Mouse (Mus musculus) intestine, embryonic 16.5 days (tissue): ENCODE data around the gene Pdlim3. TPM values are rescaled to one million over a fixed set of nuclear protein-coding genes. Genes with fewer than 3 reads are reported as not detected.

ENCODE experiments used
- ATAC-seq: fragments of 200-750 bp; cut with Nextera tagmentation; 2 replicates; pipeline ENCODE4 v1.8.0; 2017; ENCODE audit warnings: moderate TSS enrichment, moderate library complexity
- H3K27ac ChIP-seq: fragments of 300-500 bp; sonication (generic); 2 replicates; pipeline ENCODE4 v1.5.1; 2014; ENCODE audit warnings: mild to moderate bottlenecking, low read length
- H3K27me3 ChIP-seq: fragments of 300-500 bp; sonication (generic); replicated peaks from 2 replicates; pipeline ENCODE4 v1.6.1; 2014; ENCODE audit warnings: low read length, control low read depth, mixed read lengths; ENCODE audit not compliant: control insufficient read depth, insufficient read depth
- H3K36me3 ChIP-seq: fragments of 300-500 bp; sonication (generic); 2 replicates; pipeline ENCODE4 v1.6.1; 2014; ENCODE audit warnings: low read length, control low read depth; ENCODE audit not compliant: control insufficient read depth, insufficient read depth
- H3K4me1 ChIP-seq: fragments of 300-500 bp; sonication (generic); 2 replicates; pipeline ENCODE4 v1.6.1; 2014; ENCODE audit warnings: low read length, control low read depth, mixed read lengths; ENCODE audit not compliant: control insufficient read depth, insufficient read depth
- H3K4me2 ChIP-seq: fragments of 300-500 bp; sonication (generic); 2 replicates; pipeline ENCODE4 v1.6.1; 2014; ENCODE audit warnings: low read depth, low read length, control low read depth
- H3K4me3 ChIP-seq: fragments of 300-500 bp; sonication (generic); 2 replicates; pipeline ENCODE4 v1.5.1; 2014; ENCODE audit warnings: mild to moderate bottlenecking, low read length
- H3K9ac ChIP-seq: fragments of 300-500 bp; sonication (generic); 2 replicates; pipeline ENCODE4 v1.6.1; 2014; ENCODE audit warnings: low read depth, low read length
- H3K9me3 ChIP-seq: fragments of 300-500 bp; sonication (generic); 2 replicates; pipeline ENCODE4 v1.6.1; 2016; ENCODE audit warnings: low read length, control low read depth; ENCODE audit not compliant: control insufficient read depth
- WGBS: fragments of 180-500 bp; shearing (Covaris S2); extraction: QIAGEN DNeasy Blood & Tissue Kit; methylation state at CpG from one replicate; pipeline ENCODE4 v1.1.7; 2014; 5-methylcytosine and 5-hydroxymethylcytosine counted together
- polyA plus RNA-seq: library from polyadenylated mRNA; unstranded; fragments of >200 nt; fragmentation: Nextera tagmentation; extraction: Ambion mirVana; gene quantifications from 2 replicates; pipeline ENCODE4 v1.2.1, GENCODE M21; 2015

The Pdlim3 gene
- polyA plus RNA-seq, 1 experiment from 2014 or later, result 97.7 TPM

DNA sequence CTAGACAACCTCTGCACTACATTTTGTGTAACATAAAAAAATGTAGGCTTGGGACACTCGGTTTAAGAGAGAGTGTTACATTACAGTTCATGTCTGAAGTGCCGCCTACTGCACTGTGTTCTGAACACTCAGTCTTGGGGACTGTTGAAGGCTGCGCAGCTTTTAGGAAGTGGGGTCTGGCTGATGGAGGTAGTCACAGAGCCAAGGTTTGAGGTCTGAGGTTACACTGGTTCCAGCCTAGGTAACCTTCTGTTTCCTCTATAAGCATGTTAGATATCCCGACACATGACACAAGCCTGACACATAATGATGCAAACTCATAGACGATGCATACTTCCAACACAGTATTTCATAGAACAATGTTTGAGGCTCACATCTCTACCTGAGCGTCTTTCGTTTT lies 4.5 kb downstream of the Pdlim3 start:
- Histone ChIP-seq H3K27me3 (peaks cover 3% of the 10 kb centered on the region; the same call in 1 of the 2 replicates), H3K36me3 (no peaks in the 10 kb centered on the region), H3K9ac (no peak overlapping the region), H3K27ac (no peak overlapping the region), H3K4me3 (no peak overlapping the region), H3K4me2 (no peak overlapping the region), H3K4me1 (peaks cover 10% of the 10 kb centered on the region), H3K9me3 (no peaks in the 10 kb centered on the region)
- ATAC-seq, result no peak
- WGBS, result 95% methylated on average over 7 of the region's 7 CpGs

DNA sequence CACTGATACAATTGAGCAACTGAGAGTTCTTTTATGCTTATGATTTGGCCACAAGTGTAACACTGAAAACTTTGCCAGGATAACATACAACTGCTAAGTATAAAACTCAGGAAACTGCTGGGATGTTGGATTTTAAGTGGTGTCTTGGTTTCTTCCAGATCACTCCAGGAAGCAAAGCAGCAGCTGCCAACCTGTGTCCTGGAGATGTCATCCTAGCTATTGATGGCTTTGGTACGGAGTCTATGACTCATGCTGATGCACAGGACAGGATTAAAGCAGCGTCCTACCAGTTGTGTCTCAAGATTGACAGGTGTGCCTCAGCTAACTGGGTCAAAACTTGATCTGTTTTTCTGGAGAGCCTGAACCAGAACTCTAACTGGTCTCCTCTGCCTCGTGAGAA lies 11.3 kb downstream of the Pdlim3 start:
- ATAC-seq, result no peak

GRCm38 (mm10) chr8:45899783-45900182 lies 14.5 kb downstream of the Pdlim3 start:
- Histone ChIP-seq H3K9ac (no peak overlapping the region), H3K4me2 (no peak overlapping the region), H3K4me1 (no peaks in the 10 kb centered on the region), H3K9me3 (no peaks in the 10 kb centered on the region), H3K27me3 (no peaks in the 10 kb centered on the region), H3K36me3 (no peaks in the 10 kb centered on the region), H3K27ac (no peak overlapping the region), H3K4me3 (no peak overlapping the region)
- no peak for ATAC-seq
- 80% methylated on average over 3 of the region's 3 CpGs for WGBS

More for the DNA sequence above, 11.3 kb downstream of the Pdlim3 start:
- Histone ChIP-seq H3K4me3 (no peak overlapping the region), H3K36me3 (no peaks in the 10 kb centered on the region), H3K4me2 (no peak overlapping the region), H3K27ac (no peak overlapping the region), H3K9ac (no peak overlapping the region), H3K4me1 (no peaks in the 10 kb centered on the region), H3K27me3 (no peaks in the 10 kb centered on the region), H3K9me3 (no peaks in the 10 kb centered on the region)
- WGBS, result 91% methylated on average over 3 of the region's 3 CpGs

GRCm38 (mm10) chr8:45901626-45902025 lies 16.4 kb downstream of the Pdlim3 start:
- H3K9ac ChIP-seq, result no peak overlapping the region
- no peaks in the 10 kb centered on the region for H3K4me1 ChIP-seq
- H3K4me3 ChIP-seq, result no peak overlapping the region
- no peak overlapping the region for H3K27ac ChIP-seq
- 80% methylated on average over 8 of the region's 8 CpGs for WGBS
- no peaks in the 10 kb centered on the region for H3K9me3 ChIP-seq
- no peak for ATAC-seq
- no peak overlapping the region for H3K4me2 ChIP-seq
- H3K27me3 ChIP-seq, result no peaks in the 10 kb centered on the region
- H3K36me3 ChIP-seq, result no peaks in the 10 kb centered on the region

- H3K9ac ChIP-seq, result no peak overlapping the region
- WGBS, result 28% methylated on average over 3 of the region's 3 CpGs
- H3K4me3 ChIP-seq, result no peak overlapping the region
- H3K4me1 ChIP-seq, result no peaks in the 10 kb centered on the region
- no peak overlapping the region for H3K4me2 ChIP-seq
- ATAC-seq, result no peak
- no peaks in the 10 kb centered on the region for H3K9me3 ChIP-seq
- H3K27ac ChIP-seq, result no peak overlapping the region
- no peaks in the 10 kb centered on the region for H3K27me3 ChIP-seq
- H3K36me3 ChIP-seq, result no peaks in the 10 kb centered on the region
Measured at GRCm38 (mm10) chr8:45903659-45904058, 18.4 kb downstream of the Pdlim3 start.

DNA sequence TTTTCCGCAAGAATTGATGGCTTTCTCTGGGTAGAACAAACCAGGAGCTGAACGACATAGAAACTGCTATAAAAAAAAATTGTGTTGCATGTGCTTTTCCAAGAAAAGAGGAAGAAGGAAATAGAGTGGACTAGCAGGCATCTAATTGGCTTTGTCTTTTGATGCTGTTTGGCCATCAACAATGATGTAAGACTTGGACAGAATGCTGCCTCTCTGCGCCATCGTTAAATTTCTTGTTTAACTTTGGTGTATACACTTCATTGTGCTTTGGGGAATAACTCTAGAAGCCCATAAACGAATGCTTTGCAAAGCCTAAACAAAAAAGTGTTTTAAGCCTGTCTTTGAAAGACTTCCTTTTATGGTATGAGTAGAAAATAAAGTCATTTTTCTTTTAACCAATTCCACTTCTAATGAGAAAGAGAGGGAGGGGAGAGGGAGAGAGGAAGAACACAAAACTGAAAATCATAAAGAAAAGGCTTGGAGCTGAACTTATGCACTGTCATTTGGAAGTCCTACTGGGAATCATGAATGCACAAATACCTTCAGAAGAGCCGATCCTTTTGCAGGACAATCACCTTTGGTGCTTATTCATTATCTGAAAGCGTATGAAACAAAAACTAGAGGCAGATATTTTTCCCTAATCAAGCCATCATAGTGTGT lies 20.5 kb downstream of the Pdlim3 start:
- Histone ChIP-seq H3K9me3 (no peaks in the 10 kb centered on the region), H3K4me2 (no peak overlapping the region), H3K9ac (no peak overlapping the region), H3K27me3 (no peaks in the 10 kb centered on the region), H3K4me3 (no peak overlapping the region), H3K4me1 (0 out of 2 replicates have a peak, but pooled peaks cover 2% of the 10 kb centered on the region), H3K36me3 (no peaks in the 10 kb centered on the region), H3K27ac (no peak overlapping the region)
- no peak for ATAC-seq
- 67% methylated on average over 7 of the region's 7 CpGs for WGBS

DNA sequence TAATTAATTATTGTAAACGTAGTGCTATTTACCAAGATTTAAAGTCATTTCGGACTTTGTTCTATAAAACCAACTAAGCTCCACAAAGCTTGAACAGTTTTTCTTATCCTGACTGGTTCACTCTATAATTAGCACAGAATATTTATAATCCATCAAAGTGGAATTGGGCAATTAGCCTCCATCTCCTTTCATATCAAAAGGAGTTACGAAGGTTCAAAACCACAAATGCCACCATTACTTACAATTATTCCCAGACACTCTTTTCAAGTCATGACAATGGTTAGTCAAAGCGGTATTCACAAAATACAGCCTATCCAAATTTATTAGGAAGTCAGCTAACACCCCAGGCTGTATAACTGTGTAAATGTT lies 21.0 kb downstream of the Pdlim3 start:
- Histone ChIP-seq H3K9me3 (no peaks in the 10 kb centered on the region), H3K4me2 (no peak overlapping the region), H3K4me3 (no peak overlapping the region), H3K4me1 (0 out of 2 replicates have a peak, but pooled peaks cover 2% of the 10 kb centered on the region), H3K27ac (no peak overlapping the region), H3K27me3 (no peaks in the 10 kb centered on the region), H3K9ac (no peak overlapping the region), H3K36me3 (no peaks in the 10 kb centered on the region)
- no peak for ATAC-seq
- 90% methylated on average over 4 of the region's 4 CpGs for WGBS

GRCm38 (mm10) chr8:45913707-45914106 lies 28.4 kb downstream of the Pdlim3 start:
- Histone ChIP-seq H3K36me3 (no peaks in the 10 kb centered on the region), H3K27ac (no peak overlapping the region), H3K4me3 (no peak overlapping the region), H3K27me3 (no peaks in the 10 kb centered on the region), H3K4me2 (no peak overlapping the region), H3K9me3 (no peaks in the 10 kb centered on the region), H3K4me1 (0 out of 2 replicates have a peak, but pooled peaks cover 2% of the 10 kb centered on the region), H3K9ac (no peak overlapping the region)
- no peak for ATAC-seq
- 88% methylated on average over 11 of the region's 11 CpGs for WGBS

DNA sequence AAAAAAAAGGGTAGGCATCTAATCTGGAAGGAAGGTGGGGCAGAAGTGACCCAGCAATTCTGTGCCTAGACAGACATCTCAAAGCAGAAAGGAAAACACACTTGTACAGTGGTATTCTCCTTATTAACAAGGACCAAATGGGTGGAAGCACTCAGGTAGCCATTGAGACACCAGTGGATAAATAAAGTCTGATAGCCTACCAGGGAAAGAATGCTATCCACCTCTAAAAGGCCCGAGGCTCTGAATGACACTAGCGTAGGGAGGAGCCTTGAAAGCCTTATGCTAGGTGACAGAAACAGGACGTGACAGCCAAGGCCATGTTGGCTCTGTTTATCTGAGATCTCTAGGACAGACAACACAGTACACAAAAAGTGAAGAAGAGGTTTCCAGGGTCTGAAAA lies 31.2 kb downstream of the Pdlim3 start:
- ATAC-seq, result no peak

More for the DNA sequence above, 31.2 kb downstream of the Pdlim3 start:
- H3K4me3 ChIP-seq, result no peak overlapping the region
- H3K27ac ChIP-seq, result no peak overlapping the region
- H3K9me3 ChIP-seq, result no peaks in the 10 kb centered on the region
- 77% methylated on average over 3 of the region's 3 CpGs for WGBS
- H3K4me2 ChIP-seq, result no peak overlapping the region
- no peaks in the 10 kb centered on the region for H3K36me3 ChIP-seq
- H3K4me1 ChIP-seq, result no peaks in the 10 kb centered on the region
- H3K9ac ChIP-seq, result no peak overlapping the region
- no peaks in the 10 kb centered on the region for H3K27me3 ChIP-seq
